Mouse (Mus musculus) heart, embryonic 16.5 days (tissue): Measurements from ENCODE around the gene Pcid2. TPM values are rescaled to one million over a fixed set of nuclear protein-coding genes. Genes with fewer than 3 reads are reported as not detected.

Experiments used
- ATAC-seq: fragments of 200-750 bp; cut with Nextera tagmentation; replicated peaks from 2 replicates; pipeline ENCODE4 v1.8.0; 2017; ENCODE audit warnings: moderate number of reproducible peaks; ENCODE audit not compliant: insufficient read depth, low FRiP score; ENCODE audit errors: extremely low read depth
- H3K27ac ChIP-seq: fragments of 300-500 bp; sonication (generic); 2 replicates; pipeline ENCODE4 v1.5.1; 2014; ENCODE audit warnings: mild to moderate bottlenecking, low read length, control low read depth, moderate library complexity
- H3K27me3 ChIP-seq: fragments of 300-500 bp; sonication (generic); 2 replicates; pipeline ENCODE4 v1.6.1; 2014; ENCODE audit warnings: low read length, mixed read lengths; ENCODE audit not compliant: control insufficient read depth, insufficient read depth
- H3K36me3 ChIP-seq: fragments of 300-500 bp; sonication (generic); 2 replicates; pipeline ENCODE4 v1.6.1; 2014; ENCODE audit not compliant: control insufficient read depth, insufficient read depth
- H3K4me1 ChIP-seq: fragments of 300-500 bp; sonication (generic); 2 replicates; pipeline ENCODE4 v1.6.1; 2014; ENCODE audit warnings: low read length, mixed read lengths; ENCODE audit not compliant: control insufficient read depth, insufficient read depth
- H3K4me2 ChIP-seq: fragments of 300-500 bp; sonication (generic); 2 replicates; pipeline ENCODE4 v1.6.1; 2014; ENCODE audit warnings: low read depth, mild to moderate bottlenecking, control low read depth, low read length
- H3K4me3 ChIP-seq: fragments of 300-500 bp; sonication (generic); 2 replicates; pipeline ENCODE4 v1.5.1; 2014; ENCODE audit warnings: mild to moderate bottlenecking, control low read depth, low read length
- H3K9ac ChIP-seq: fragments of 300-500 bp; sonication (generic); 2 replicates; pipeline ENCODE4 v1.6.1; 2014; ENCODE audit warnings: low read length, control low read depth
- H3K9me3 ChIP-seq: fragments of 300-500 bp; sonication (generic); replicated peaks from 2 replicates; pipeline ENCODE4 v1.6.1; 2016; ENCODE audit warnings: low read length; ENCODE audit not compliant: control insufficient read depth
- WGBS: fragments of 180-500 bp; shearing (Covaris S2); extraction: QIAGEN DNeasy Blood & Tissue Kit; methylation state at CpG from one replicate; pipeline ENCODE4 v1.1.7; 2014; 5-methylcytosine and 5-hydroxymethylcytosine counted together
- polyA plus RNA-seq: library from polyadenylated mRNA; unstranded; fragments of >200 nt; fragmentation: Nextera tagmentation; extraction: Ambion mirVana; gene quantifications from 2 replicates; pipeline ENCODE4 v1.2.1, GENCODE M21; 2015

Pcid2 gene
- polyA plus RNA-seq, 1 experiment from 2014 or later: 26.1 TPM

DNA sequence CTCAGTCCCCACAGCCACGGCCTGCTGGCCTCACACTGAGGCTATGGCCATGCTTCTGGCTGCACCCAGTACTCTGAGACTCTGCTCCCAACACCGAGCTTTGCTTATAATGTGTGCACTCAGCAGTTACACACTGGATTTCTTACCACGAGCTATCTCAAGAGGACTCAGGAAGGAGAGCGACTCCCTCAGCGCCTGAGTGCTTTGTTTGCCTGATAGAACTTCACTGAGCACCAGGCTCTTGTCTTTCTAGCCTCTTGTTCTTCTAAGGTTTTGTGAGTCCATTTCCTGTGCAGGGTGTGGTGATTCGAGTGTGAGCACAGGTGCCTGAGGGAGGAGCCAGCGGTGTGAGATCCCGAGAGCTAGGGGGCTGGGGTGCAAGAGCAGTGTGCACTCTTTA is 19.6 kb upstream of the Pcid2 start:
- no peak for ATAC-seq
- no peak overlapping the region for H3K27ac ChIP-seq
- no peak overlapping the region for H3K4me3 ChIP-seq
- no peak overlapping the region for H3K4me2 ChIP-seq
- H3K9me3 ChIP-seq: no peaks in the 10 kb centered on the region
- H3K9ac ChIP-seq: no peak overlapping the region
- no peaks in the 10 kb centered on the region for H3K27me3 ChIP-seq
- H3K4me1 ChIP-seq: peaks cover 26% of the 10 kb centered on the region
- H3K36me3 ChIP-seq: peaks cover 53% of the 10 kb centered on the region
- 85% methylated on average over 8 of the region's 8 CpGs for WGBS

DNA sequence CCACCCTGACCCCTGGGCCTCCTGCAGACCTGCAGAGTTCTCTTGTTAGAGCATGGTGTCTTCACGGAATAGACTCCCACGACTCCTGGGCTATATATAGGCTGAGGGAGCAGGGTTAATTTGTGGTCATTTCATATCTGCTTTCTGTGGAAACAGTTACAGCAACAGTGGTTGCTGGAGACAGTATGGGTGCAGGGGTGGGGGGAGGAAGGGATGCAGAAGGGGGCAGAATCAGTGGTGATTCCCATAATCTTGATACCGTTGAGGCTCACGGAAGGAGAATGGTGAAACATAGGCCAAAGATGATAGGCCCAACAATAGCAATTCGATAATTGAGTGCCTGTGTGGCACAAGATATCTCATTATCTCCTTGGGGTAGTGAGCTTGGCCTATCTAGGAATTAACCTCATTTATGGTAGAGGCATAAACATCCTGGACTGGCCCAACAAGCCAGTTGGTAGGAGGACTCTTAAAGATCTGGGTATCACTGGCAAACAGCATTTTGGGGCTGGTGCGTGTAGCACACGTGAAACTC is 17.7 kb upstream of the Pcid2 start:
- ATAC-seq: no peak
- H3K4me2 ChIP-seq: no peak overlapping the region
- WGBS: 62% methylated on average over 7 of the region's 7 CpGs
- H3K27ac ChIP-seq: no peak overlapping the region
- H3K9me3 ChIP-seq: no peaks in the 10 kb centered on the region
- no peak overlapping the region for H3K4me3 ChIP-seq
- peaks cover 45% of the 10 kb centered on the region for H3K36me3 ChIP-seq
- peaks cover 26% of the 10 kb centered on the region for H3K4me1 ChIP-seq
- H3K9ac ChIP-seq: no peak overlapping the region
- H3K27me3 ChIP-seq: no peaks in the 10 kb centered on the region

DNA sequence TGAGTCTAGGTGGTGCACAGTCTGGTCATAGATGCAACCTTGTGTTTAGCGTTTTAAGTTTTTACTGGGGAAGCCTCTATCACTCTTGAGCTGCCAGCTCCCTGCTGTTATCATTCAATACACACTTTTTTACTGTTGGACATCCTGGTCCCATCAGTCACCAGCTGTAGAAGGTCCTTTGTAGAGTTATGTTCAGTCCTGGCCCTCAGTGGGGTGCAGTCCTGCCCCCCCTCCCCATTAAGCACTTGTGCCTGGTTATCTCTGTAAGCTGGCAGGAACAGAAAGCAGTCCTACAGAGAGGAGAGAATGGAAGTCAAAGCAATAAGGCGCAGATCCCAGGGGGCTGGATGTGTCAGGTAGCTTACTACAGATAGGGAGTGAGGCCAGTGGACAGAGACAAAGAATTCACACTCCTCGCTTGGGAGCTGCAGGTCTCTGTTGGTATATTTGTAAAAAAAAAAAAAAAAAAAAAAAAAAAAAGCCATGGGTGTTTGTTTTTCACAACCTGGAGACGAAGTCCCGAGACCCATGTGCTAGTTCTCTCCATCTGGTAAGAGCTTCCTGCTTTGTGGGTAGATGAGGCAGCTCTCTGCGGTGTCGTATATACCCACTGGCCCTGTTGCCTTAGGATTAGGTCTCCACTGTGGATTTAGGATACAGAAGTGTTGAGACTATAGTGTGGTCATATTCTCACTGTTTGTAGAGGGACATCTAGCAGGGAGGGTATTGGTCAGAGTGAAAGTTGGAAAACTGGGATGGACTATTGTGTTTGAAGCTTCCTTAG is 15.8 kb upstream of the Pcid2 start:
- no peak overlapping the region for H3K4me3 ChIP-seq
- 58% methylated on average over 7 of the region's 7 CpGs for WGBS
- no peak overlapping the region for H3K9ac ChIP-seq
- H3K4me2 ChIP-seq: no peak overlapping the region
- H3K4me1 ChIP-seq: peaks cover 26% of the 10 kb centered on the region
- H3K27ac ChIP-seq: peak overlapping the region; percentile 23
- ATAC-seq: peak; percentile 59; the same call in 1 of the 2 replicates
- no peaks in the 10 kb centered on the region for H3K27me3 ChIP-seq
- H3K36me3 ChIP-seq: peaks cover 32% of the 10 kb centered on the region
- no peaks in the 10 kb centered on the region for H3K9me3 ChIP-seq

DNA sequence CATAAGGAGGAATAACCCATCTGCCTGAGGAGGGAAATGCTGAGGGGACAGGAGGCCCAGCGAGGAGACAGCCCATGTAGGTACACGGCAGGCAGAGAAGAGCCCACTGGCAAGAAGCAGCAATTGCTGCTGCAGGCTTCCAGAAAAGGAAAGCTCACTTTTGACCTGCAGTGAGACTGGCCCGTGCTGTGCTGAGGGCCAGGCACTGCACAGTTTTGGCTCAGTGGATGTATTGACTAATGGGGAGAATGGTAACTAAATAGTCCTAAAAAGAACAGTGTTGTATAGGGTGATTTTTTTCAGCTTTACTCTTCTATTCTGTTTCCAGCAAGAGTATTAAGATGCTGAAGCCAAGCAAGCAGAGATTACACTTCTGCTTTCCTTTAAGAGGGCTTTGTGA is 13.3 kb upstream of the Pcid2 start:
- Histone ChIP-seq H3K4me1 (peaks cover 26% of the 10 kb centered on the region), H3K27ac (no peak overlapping the region), H3K4me3 (no peak overlapping the region), H3K4me2 (no peak overlapping the region), H3K36me3 (peaks cover 19% of the 10 kb centered on the region), H3K9me3 (no peaks in the 10 kb centered on the region), H3K27me3 (no peaks in the 10 kb centered on the region), H3K9ac (no peak overlapping the region)
- 75% methylated on average over 3 of the region's 3 CpGs for WGBS
- no peak for ATAC-seq

DNA sequence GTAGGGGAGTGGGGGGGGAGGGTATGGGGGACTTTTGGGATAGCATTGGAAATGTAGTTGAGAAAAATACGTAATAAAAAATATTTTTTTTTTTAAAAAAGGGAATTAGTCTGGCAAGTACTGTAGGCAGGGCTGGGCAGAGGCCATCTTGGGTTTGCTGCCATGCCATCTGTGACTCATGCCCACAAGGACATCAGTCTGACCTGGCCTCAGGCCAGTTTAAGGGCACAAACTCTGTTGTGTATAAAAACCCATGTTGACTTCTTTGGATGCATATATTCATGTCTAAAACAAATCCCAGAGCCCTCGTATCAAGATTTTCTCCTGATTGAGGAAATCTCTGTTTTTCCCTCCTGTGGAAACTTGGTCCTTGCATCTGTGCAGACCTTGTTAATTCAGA is 11.8 kb upstream of the Pcid2 start:
- no peak for ATAC-seq
- H3K4me2 ChIP-seq: no peak overlapping the region
- H3K9ac ChIP-seq: no peak overlapping the region
- whole genome bisulfite sequencing: 95% methylated on average over 2 of the region's 2 CpGs
- H3K9me3 ChIP-seq: no peaks in the 10 kb centered on the region
- peaks cover 17% of the 10 kb centered on the region for H3K36me3 ChIP-seq
- H3K27ac ChIP-seq: no peak overlapping the region
- peaks cover 12% of the 10 kb centered on the region for H3K4me1 ChIP-seq
- H3K4me3 ChIP-seq: no peak overlapping the region
- no peaks in the 10 kb centered on the region for H3K27me3 ChIP-seq

GRCm38 (mm10) chr8:13113232-13113631 is 8.0 kb upstream of the Pcid2 start:
- 86% methylated on average over 4 of the region's 4 CpGs for WGBS
- ATAC-seq: no peak
- H3K4me2 ChIP-seq: no peak overlapping the region

DNA sequence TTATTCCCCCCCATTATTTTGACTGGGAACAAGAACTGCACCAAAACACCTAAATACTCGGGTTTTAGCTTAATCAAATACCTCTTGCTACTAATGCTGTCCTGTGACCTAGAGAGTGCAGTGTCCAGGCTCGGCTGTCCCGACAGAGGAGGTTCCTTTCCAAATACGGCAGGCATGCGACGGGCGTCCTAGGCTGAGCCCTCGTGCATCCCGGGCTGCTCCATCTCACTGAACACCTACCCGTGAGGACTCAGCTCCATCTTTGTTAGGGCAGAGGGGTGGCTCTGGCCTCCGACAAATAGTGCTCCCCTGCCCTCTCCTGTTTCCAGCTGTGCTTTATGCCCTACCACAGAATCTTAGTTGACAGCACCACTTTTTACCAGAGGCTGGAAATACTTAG is 6.7 kb upstream of the Pcid2 start:
- Histone ChIP-seq H3K9ac (no peak overlapping the region), H3K27ac (no peak overlapping the region), H3K27me3 (no peaks in the 10 kb centered on the region), H3K36me3 (0 out of 2 replicates have a peak, but pooled peaks cover 10% of the 10 kb centered on the region), H3K4me1 (peaks cover 29% of the 10 kb centered on the region), H3K4me3 (no peak overlapping the region), H3K4me2 (no peak overlapping the region), H3K9me3 (no peaks in the 10 kb centered on the region)
- WGBS: 64% methylated on average over 11 of the region's 11 CpGs
- no peak for ATAC-seq

More at GRCm38 (mm10) chr8:13113232-13113631, 8.0 kb upstream of the Pcid2 start:
- 0 out of 2 replicates have a peak, but pooled peaks cover 11% of the 10 kb centered on the region for H3K36me3 ChIP-seq
- H3K27me3 ChIP-seq: no peaks in the 10 kb centered on the region
- H3K9me3 ChIP-seq: no peaks in the 10 kb centered on the region
- H3K4me1 ChIP-seq: peaks cover 18% of the 10 kb centered on the region
- no peak overlapping the region for H3K27ac ChIP-seq
- no peak overlapping the region for H3K4me3 ChIP-seq
- H3K9ac ChIP-seq: no peak overlapping the region

DNA sequence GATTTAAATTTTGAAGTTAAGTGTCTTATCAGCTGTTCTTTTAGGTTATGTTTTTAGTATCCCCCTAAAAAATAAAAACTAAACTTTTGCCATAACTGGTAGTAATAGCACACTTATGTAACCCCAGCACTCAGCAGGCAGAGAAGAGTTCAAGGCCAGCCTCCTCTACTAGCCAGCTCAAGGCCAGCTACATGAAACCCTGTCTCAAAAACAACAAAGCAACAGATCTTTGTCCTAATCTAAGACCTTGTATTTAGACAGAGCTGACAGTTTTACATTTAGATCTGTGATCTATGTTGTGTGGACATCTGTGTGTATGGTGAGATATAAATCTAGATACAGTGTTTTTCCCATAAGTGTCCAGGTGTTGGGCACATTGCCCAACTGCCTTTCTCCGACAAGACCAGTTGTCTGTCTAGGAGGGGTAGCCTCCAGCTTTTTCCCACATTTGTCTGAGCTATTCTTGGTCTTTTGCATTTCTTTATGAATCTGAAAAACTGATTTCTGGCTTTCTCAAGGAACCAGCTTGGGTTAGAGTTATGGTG is 4.2 kb upstream of the Pcid2 start:
- Histone ChIP-seq H3K9ac (no peak overlapping the region), H3K4me2 (no peak overlapping the region), H3K27me3 (no peaks in the 10 kb centered on the region), H3K36me3 (0 out of 2 replicates have a peak, but pooled peaks cover 8% of the 10 kb centered on the region), H3K4me3 (no peak overlapping the region), H3K9me3 (no peaks in the 10 kb centered on the region), H3K4me1 (peaks cover 35% of the 10 kb centered on the region), H3K27ac (no peak overlapping the region)
- 43% methylated on average over 1 of the region's 1 CpGs for WGBS
- no peak for ATAC-seq

GRCm38 (mm10) chr8:13108967-13109366 is 3.7 kb upstream of the Pcid2 start:
- H3K4me1 ChIP-seq: peaks cover 38% of the 10 kb centered on the region
- WGBS: 73% methylated on average over 8 of the region's 8 CpGs
- H3K27ac ChIP-seq: 0 out of 2 replicates have a peak overlapping the region, but pooled peaks have one; percentile 33
- no peaks in the 10 kb centered on the region for H3K27me3 ChIP-seq
- no peak overlapping the region for H3K9ac ChIP-seq
- H3K9me3 ChIP-seq: no peaks in the 10 kb centered on the region
- no peak for ATAC-seq
- no peak overlapping the region for H3K4me2 ChIP-seq
- H3K36me3 ChIP-seq: 0 out of 2 replicates have a peak, but pooled peaks cover 7% of the 10 kb centered on the region
- no peak overlapping the region for H3K4me3 ChIP-seq
